14 mouse cellular contexts compared by ENCODE assay signal in genomic region chr6:83906659-83907058, GRCm38 (mm10).
"Had no signal": no experiment of that assay in that cellular context is flagged by ENCODE, and none has a peak within 500 bp of the region (broad histone marks: within the 10 kb centered on the region; RNA-seq: fewer than 3 reads in every experiment).

No protein-coding gene starts in this region.

- H3K27me3 ChIP-seq: limb, embryonic 15.5 days; neural tube, embryonic 12.5 days; stomach, embryonic 15.5 days had no signal

- ATAC-seq: liver, postnatal 0 days had no signal

- H3K9me3 ChIP-seq: limb, embryonic 15.5 days; liver, embryonic 13.5 days; midbrain, embryonic 10.5 days; neural tube, embryonic 12.5 days; stomach, embryonic 15.5 days had no signal

- H3K36me3 ChIP-seq: limb, embryonic 15.5 days; liver, embryonic 13.5 days; midbrain, embryonic 10.5 days; neural tube, embryonic 12.5 days; stomach, embryonic 15.5 days had no signal

- H3K4me3 ChIP-seq: limb, embryonic 15.5 days; liver, embryonic 13.5 days; midbrain, embryonic 10.5 days; neural tube, embryonic 12.5 days; stomach, embryonic 15.5 days had no signal

- H3K9ac ChIP-seq: limb, embryonic 15.5 days; liver, embryonic 13.5 days; liver, postnatal 0 days; neural tube, embryonic 12.5 days; stomach, embryonic 15.5 days had no signal

- DNase-seq: kidney, adult 18-20 months; kidney, postnatal 10 days; liver, embryonic 13.5 days; liver, postnatal 0 days; midbrain, embryonic 14.5 days; retina, postnatal 1 day; right cerebral cortex, postnatal 4 days; spleen, adult 18-20 months; thymus, adult 2 months; thymus, postnatal 25 days had no signal

- H3K4me1 ChIP-seq: limb, embryonic 15.5 days; liver, embryonic 13.5 days; neural tube, embryonic 12.5 days; stomach, embryonic 15.5 days had no signal

- H3K27ac ChIP-seq: limb, embryonic 15.5 days; liver, embryonic 13.5 days; midbrain, embryonic 10.5 days; neural tube, embryonic 12.5 days; stomach, embryonic 15.5 days had no signal
